Mouse (Mus musculus) small intestine, adult 2 months (tissue): ENCODE measurements around the gene Fbxo42.
"Not testable (repeated sequence)": the region's sequence is repeated elsewhere in the genome, so short reads cannot be mapped to it uniquely, and the experiment has no call there.

Source experiments
- CTCF ChIP-seq: fragments of 200-500 bp; IDR thresholded peaks from 2 replicates; pipeline ENCODE4 v1.5.1; 2012; ENCODE audit warnings: low read depth, mild to moderate bottlenecking, control low read depth, inconsistent platforms, low read length, moderate library complexity, mixed read lengths; ENCODE audit not compliant: insufficient replicate concordance, insufficient read length; ENCODE audit errors: extremely low read depth
- POLR2A ChIP-seq: fragments of 200-500 bp; IDR thresholded peaks from 2 replicates; pipeline ENCODE4 v1.6.1; 2012; ENCODE audit warnings: low read depth, mild to moderate bottlenecking, control low read depth, inconsistent platforms, low read length, moderate library complexity

DNA sequence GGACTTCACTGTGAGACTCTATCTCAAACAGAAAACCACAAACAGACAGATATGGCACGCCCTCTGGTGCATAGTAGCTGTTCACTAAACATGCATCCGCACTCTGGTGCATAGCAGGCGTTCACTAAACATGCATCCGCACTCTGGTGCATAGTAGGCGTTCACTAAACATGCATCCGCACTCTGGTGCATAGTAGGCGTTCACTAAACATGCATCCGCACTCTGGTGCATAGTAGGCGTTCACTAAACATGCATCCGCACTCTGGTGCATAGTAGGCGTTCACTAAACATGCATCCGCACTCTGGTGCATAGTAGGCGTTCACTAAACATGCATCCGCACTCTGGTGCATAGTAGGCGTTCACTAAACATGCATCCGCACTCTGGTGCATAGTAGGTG, 2.6 kb upstream of the Fbxo42 start:
- TF ChIP-seq CTCF, POLR2A: not testable (repeated sequence)
